In genomic region chr5:150521937-150522866, GRCm38 (mm10) we compare ENCODE assay signal across 8 mouse cellular contexts. TPM values are rescaled to one million over a fixed set of nuclear protein-coding genes. Genes with fewer than 3 reads are reported as not detected.
A peak's percentile ranks its signal among the peaks of the same experiment; 100 is the strongest.
DNase-seq lines count a peak whose midpoint lies in the region; ATAC-seq and TF ChIP-seq lines count a peak whose summit lies in the region.

Gene Brca2, plus strand, starts transcription at chr5:150522630.

- peak; percentile 93; the same call in 1 of the 2 replicates for TF ChIP-seq POLR2A in limb, embryonic 14.5 days (IDR thresholded peaks at IDR 0.05; ENCODE audit: borderline replicate concordance, extremely low read depth, insufficient read depth, insufficient read length)

- 5% methylated on average over 63 of the region's 63 CpGs for whole genome bisulfite sequencing in embryonic facial prominence, embryonic 13.5 days
- WGBS in limb, embryonic 14.5 days = 6% methylated on average over 63 of the region's 63 CpGs
- WGBS in midbrain, postnatal 0 days = 5% methylated on average over 51 of the region's 63 CpGs

- no peak for TF ChIP-seq CTCF in midbrain, postnatal 0 days (IDR thresholded peaks at IDR 0.05)

- H3K4me1 ChIP-seq in embryonic facial prominence, embryonic 13.5 days = peaks cover 13% of the 10 kb centered on the region
- 0 out of 2 replicates have a peak, but pooled peaks cover 5% of the 10 kb centered on the region for H3K4me1 ChIP-seq in limb, embryonic 14.5 days (ENCODE audit: control insufficient read depth, insufficient read depth, low read length)
- no peaks in the 10 kb centered on the region for H3K4me1 ChIP-seq in midbrain, postnatal 0 days (ENCODE audit: insufficient read depth, low read length)

- no peaks in the 10 kb centered on the region for H3K27me3 ChIP-seq in embryonic facial prominence, embryonic 13.5 days
- no peaks in the 10 kb centered on the region for H3K27me3 ChIP-seq in limb, embryonic 14.5 days (ENCODE audit: control insufficient read depth, insufficient read depth, low read length)
- no peaks in the 10 kb centered on the region for H3K27me3 ChIP-seq in midbrain, postnatal 0 days (ENCODE audit: insufficient read depth, low read length)

- no peaks in the 10 kb centered on the region for H3K9me3 ChIP-seq in embryonic facial prominence, embryonic 13.5 days
- H3K9me3 ChIP-seq in limb, embryonic 14.5 days (ENCODE audit: control insufficient read depth, low read length) = no peaks in the 10 kb centered on the region
- no peaks in the 10 kb centered on the region for H3K9me3 ChIP-seq in midbrain, postnatal 0 days (ENCODE audit: low read length)

- peak; percentile 96 for DNase-seq in 3134 (ENCODE audit: extremely low read depth, insufficient read length, low spot score)
- DNase-seq in adrenal gland, postnatal 36 days = peak; percentile 94 to 96
- peak; percentile 88 for DNase-seq in heart, adult 8-10 months (ENCODE audit: low spot score)
- DNase-seq in kidney, adult 9 months = peak; percentile 87
- peak; percentile 80 for DNase-seq in limb, embryonic 14.5 days (ENCODE audit: low spot score)
- DNase-seq in midbrain, postnatal 0 days (ENCODE audit: low spot score) = peak; percentile 89
- peak; percentile 85 to 93 for DNase-seq in spleen, postnatal 14 days (ENCODE audit: low spot score in 2 of 2)

- H3K9ac ChIP-seq in embryonic facial prominence, embryonic 13.5 days = peak within 1 kb of the TSS; percentile 92
- peak within 1 kb of the TSS; percentile 92 for H3K9ac ChIP-seq in limb, embryonic 14.5 days (ENCODE audit: low read depth, low read length, severe bottlenecking)
- H3K9ac ChIP-seq in midbrain, postnatal 0 days (replicated peaks; ENCODE audit: low read length, poor library complexity, severe bottlenecking) = peak within 1 kb of the TSS; percentile 82

- peak; percentile 88 for ATAC-seq in embryonic facial prominence, embryonic 13.5 days (ENCODE audit: insufficient number of reproducible peaks, insufficient read depth, low FRiP score, low TSS enrichment, low read depth)
- peak; percentile 96 for ATAC-seq in limb, embryonic 14.5 days (ENCODE audit: low FRiP score, low read depth)
- peak; percentile 94 for ATAC-seq in midbrain, postnatal 0 days (ENCODE audit: low FRiP score)

- H3K27ac ChIP-seq in embryonic facial prominence, embryonic 13.5 days = peak within 1 kb of the TSS; percentile 77
- peak within 1 kb of the TSS; percentile 76 for H3K27ac ChIP-seq in limb, embryonic 14.5 days (replicated peaks; ENCODE audit: low read depth, low read length)
- H3K27ac ChIP-seq in midbrain, postnatal 0 days (ENCODE audit: low read depth, low read length) = peak within 1 kb of the TSS; percentile 65

- no peaks in the 10 kb centered on the region for H3K36me3 ChIP-seq in embryonic facial prominence, embryonic 13.5 days
- H3K36me3 ChIP-seq in limb, embryonic 14.5 days (ENCODE audit: control insufficient read depth, insufficient read depth, low read length) = no peaks in the 10 kb centered on the region
- no peaks in the 10 kb centered on the region for H3K36me3 ChIP-seq in midbrain, postnatal 0 days (ENCODE audit: insufficient read depth, low read length)

- peak within 1 kb of the TSS; percentile 76 for H3K4me3 ChIP-seq in embryonic facial prominence, embryonic 13.5 days
- peak within 1 kb of the TSS; percentile 77 for H3K4me3 ChIP-seq in limb, embryonic 14.5 days (replicated peaks; ENCODE audit: low read length)
- peak within 1 kb of the TSS; percentile 73 for H3K4me3 ChIP-seq in midbrain, postnatal 0 days (ENCODE audit: low read depth, low read length)

- peak within 1 kb of the TSS; percentile 70 for H3K4me2 ChIP-seq in embryonic facial prominence, embryonic 13.5 days
- H3K4me2 ChIP-seq in limb, embryonic 14.5 days (replicated peaks; ENCODE audit: low read depth, low read length, severe bottlenecking) = peak within 1 kb of the TSS; percentile 67
- H3K4me2 ChIP-seq in midbrain, postnatal 0 days (ENCODE audit: low read depth, low read length, poor library complexity, severe bottlenecking) = peak within 1 kb of the TSS; percentile 73

RNA-seq across cellular contexts. Expression of gene Brca2, which starts in this region (rescaled TPM):
- total RNA-seq in adrenal gland, postnatal 36 days (2021) = 1 to 10 TPM; 5.4 to 6.0 TPM
- 23.2 and 29.3 TPM in 2 replicates for polyA plus RNA-seq in embryonic facial prominence, embryonic 13.5 days (2015; fragmentation: Nextera tagmentation; extraction: Ambion mirVana)
- total RNA-seq in heart, adult 8-10 months (2022) = 1 to 10 TPM; 1.4 to 3.1 (median 2.1) TPM
- polyA plus RNA-seq in limb, embryonic 14.5 days (2012; rRNA removed) = 20.6 and 25.9 TPM in 2 replicates
- polyA plus RNA-seq in limb, embryonic 14.5 days (2014; fragmentation: Nextera tagmentation; extraction: Ambion mirVana) = 15.9 and 19.6 TPM in 2 replicates
- 9.4 and 14.0 TPM in 2 replicates for total RNA-seq in midbrain, postnatal 0 days (2014; rRNA removed)
- 10.7 and 10.8 TPM in 2 replicates for polyA plus RNA-seq in midbrain, postnatal 0 days (2015; fragmentation: Nextera tagmentation; extraction: Ambion mirVana)

Comparison
In these comparisons a context has a peak if more than half of its experiments do, and no peak if none do; other contexts are left out.
1. Peak in every context shown above with its lines: DNase-seq, ATAC-seq, H3K4me3 ChIP-seq and H3K27ac ChIP-seq.